Mouse (Mus musculus): ENCODE measurements at regions not wholly inside any gene's neighbourhood (a gene's known extent, or its start where the extent isn't known, plus 50 kb on each side); places are given as distances from the start of the nearest gene placed in this dataset.

- H3K9me3 ChIP-seq (replicated peaks; ENCODE audit: low read length) = no peaks in the 10 kb centered on the region
- H3K79me2 ChIP-seq (replicated peaks; ENCODE audit: control insufficient read depth, extremely low read depth, insufficient read depth, poor library complexity, severe bottlenecking) = no peaks in the 10 kb centered on the region
- H3K9ac ChIP-seq (ENCODE audit: insufficient read depth, low read depth) = no peak overlapping the region
- in situ Hi-C loops (cut with MboI; ENCODE audit: low pct_ligation_motif_present, low pct_unique_long_range_greater_than_20kb, low sequenced_read_pairs) = no loop called here
- peaks cover 0 to 1% of the 10 kb centered on the region in 2 experiments; a peak in 1 of 4 replicates for H3K4me1 ChIP-seq (ENCODE audit: control insufficient read depth in 1 of 2, insufficient read depth in 2 of 2)
- DNase-seq (ENCODE audit: extremely low read depth) = no peak
- dilution Hi-C loops (cut with MboI; ENCODE audit: extremely low pct_ligation_motif_present, extremely low pct_unique_long_range_greater_than_20kb, low sequenced_read_pairs) = no loop called here
- TF ChIP-seq E2F4 (IDR thresholded peaks at IDR 0.05; ENCODE audit: insufficient replicate concordance, low read depth, low read length) (no peak), MYC (IDR thresholded peaks at IDR 0.05; ENCODE audit: low read depth, low read length) (no peak)
- H3K36me3 ChIP-seq (replicated peaks in 1 of 2; ENCODE audit: control insufficient read depth in 1 of 2, insufficient read depth in 1 of 2, low read length in 1 of 2) = no peaks in the 10 kb centered on the region
- no peak overlapping the region for H3K4me3 ChIP-seq (replicated peaks in 1 of 3; ENCODE audit: low read depth in 2 of 3, low read length in 2 of 3, poor library complexity in 1 of 3)
- no peaks in the 10 kb centered on the region for H3K27me3 ChIP-seq (replicated peaks)
- H3K27ac ChIP-seq (ENCODE audit: insufficient read depth, low read depth) = no peak overlapping the region
- H3K4me2 ChIP-seq (ENCODE audit: insufficient read depth, low read depth, poor library complexity, severe bottlenecking) = no peak overlapping the region
These were observed 161.5 kb upstream of the Pln start for GRCm38 (mm10) chr10:53175946-53176345.

DNA sequence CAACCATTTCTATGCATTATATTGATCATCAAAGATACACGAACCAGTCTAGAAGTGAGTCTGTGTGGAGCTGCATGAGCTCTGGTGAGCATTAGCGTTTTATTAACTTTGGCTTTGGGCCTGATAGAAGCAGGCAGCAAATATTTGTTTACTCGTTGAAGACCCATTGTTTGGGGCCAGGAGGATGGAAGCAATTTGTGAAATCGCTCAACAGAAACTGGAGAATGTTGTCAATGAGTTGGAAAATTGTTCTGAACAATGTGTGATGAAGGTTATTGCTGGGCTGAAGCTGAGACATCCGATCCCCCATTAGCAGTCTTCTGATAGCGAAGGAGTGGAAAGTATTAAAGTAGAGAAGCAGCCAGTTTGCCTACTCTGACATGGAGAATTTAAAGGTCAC lies 158.9 kb upstream of the Pln start:
- in situ Hi-C loops (cut with MboI; ENCODE audit: low pct_ligation_motif_present, low pct_unique_long_range_greater_than_20kb, low sequenced_read_pairs) = no loop called here
- H3K4me2 ChIP-seq (ENCODE audit: insufficient read depth, low read depth, poor library complexity, severe bottlenecking) = no peak overlapping the region
- H3K9ac ChIP-seq (ENCODE audit: insufficient read depth, low read depth) = no peak overlapping the region
- DNase-seq (ENCODE audit: extremely low read depth) = no peak
- no peaks in the 10 kb centered on the region for H3K79me2 ChIP-seq (replicated peaks; ENCODE audit: control insufficient read depth, extremely low read depth, insufficient read depth, poor library complexity, severe bottlenecking)
- no peaks in the 10 kb centered on the region for H3K4me1 ChIP-seq (ENCODE audit: control insufficient read depth in 1 of 2, insufficient read depth in 2 of 2)
- H3K4me3 ChIP-seq (replicated peaks in 1 of 3; ENCODE audit: low read depth in 2 of 3, low read length in 2 of 3, poor library complexity in 1 of 3) = no peak overlapping the region
- H3K9me3 ChIP-seq (replicated peaks; ENCODE audit: low read length) = no peaks in the 10 kb centered on the region
- TF ChIP-seq SIN3A (IDR thresholded peaks at IDR 0.05; ENCODE audit: low read length) = no peak
- TF ChIP-seq E2F4 (IDR thresholded peaks at IDR 0.05; ENCODE audit: insufficient replicate concordance, low read depth, low read length) = no peak
- no peak for TF ChIP-seq MEF2A (IDR thresholded peaks at IDR 0.05; ENCODE audit: borderline replicate concordance, low read depth, low read length)
- no peak for TF ChIP-seq PAX5 (IDR thresholded peaks at IDR 0.05; ENCODE audit: low read length)
- TF ChIP-seq POLR2A (IDR thresholded peaks at IDR 0.05; ENCODE audit: low read depth, low read length) = no peak
- no peak for TF ChIP-seq CTCF (conservative IDR thresholded peaks at IDR 0.05 in 1 of 2, IDR thresholded peaks at IDR 0.05 in 1 of 2; ENCODE audit: low read depth in 2 of 2, low read length in 2 of 2)
- TF ChIP-seq UBTF (IDR thresholded peaks at IDR 0.05; ENCODE audit: low read depth, low read length) = no peak
- TF ChIP-seq USF2 (conservative IDR thresholded peaks at IDR 0.05; ENCODE audit: low read depth, low read length) = no peak
- TF ChIP-seq CHD1 (IDR thresholded peaks at IDR 0.05; ENCODE audit: low read depth, low read length) = no peak
- TF ChIP-seq USF1 (IDR thresholded peaks at IDR 0.05; ENCODE audit: low read depth, low read length) = no peak
- H3K27me3 ChIP-seq (replicated peaks) = no peaks in the 10 kb centered on the region
- no peak overlapping the region for H3K27ac ChIP-seq (ENCODE audit: insufficient read depth, low read depth)
- dilution Hi-C loops (cut with MboI; ENCODE audit: extremely low pct_ligation_motif_present, extremely low pct_unique_long_range_greater_than_20kb, low sequenced_read_pairs) = no loop called here
- no peaks in the 10 kb centered on the region for H3K36me3 ChIP-seq (replicated peaks in 1 of 2; ENCODE audit: control insufficient read depth in 1 of 2, insufficient read depth in 1 of 2, low read length in 1 of 2)

- Histone ChIP-seq H3K36me3 (replicated peaks in 1 of 2; ENCODE audit: control insufficient read depth in 1 of 2, insufficient read depth in 1 of 2, low read length in 1 of 2) (no peaks in the 10 kb centered on the region), H3K4me3 (replicated peaks in 1 of 3; ENCODE audit: low read depth in 2 of 3, low read length in 2 of 3, poor library complexity in 1 of 3) (no peak overlapping the region), H3K27ac (ENCODE audit: insufficient read depth, low read depth) (no peak overlapping the region), H3K9ac (ENCODE audit: insufficient read depth, low read depth) (no peak overlapping the region), H3K4me1 (ENCODE audit: control insufficient read depth in 1 of 2, insufficient read depth in 2 of 2) (no peaks in the 10 kb centered on the region), H3K27me3 (replicated peaks) (no peaks in the 10 kb centered on the region), H3K79me2 (replicated peaks; ENCODE audit: control insufficient read depth, extremely low read depth, insufficient read depth, poor library complexity, severe bottlenecking) (no peaks in the 10 kb centered on the region), H3K4me2 (ENCODE audit: insufficient read depth, low read depth, poor library complexity, severe bottlenecking) (no peak overlapping the region), H3K9me3 (replicated peaks; ENCODE audit: low read length) (no peaks in the 10 kb centered on the region)
- no peak for TF ChIP-seq ZNF384 (IDR thresholded peaks at IDR 0.05; ENCODE audit: low read depth, low read length)
- no peak for TF ChIP-seq SMC3 (IDR thresholded peaks at IDR 0.05; ENCODE audit: low read depth, low read length)
- no peak for TF ChIP-seq CHD2 (IDR thresholded peaks at IDR 0.05; ENCODE audit: low read length)
- dilution Hi-C loops (cut with MboI; ENCODE audit: extremely low pct_ligation_motif_present, extremely low pct_unique_long_range_greater_than_20kb, low sequenced_read_pairs) = no loop called here
- in situ Hi-C loops (cut with MboI; ENCODE audit: low pct_ligation_motif_present, low pct_unique_long_range_greater_than_20kb, low sequenced_read_pairs) = no loop called here
- no peak for DNase-seq (ENCODE audit: extremely low read depth)
These were observed 158.4 kb upstream of the Pln start for GRCm38 (mm10) chr10:53179109-53179508.
